Mouse (Mus musculus) liver, embryonic 14.5 days (tissue): ENCODE data around the gene Hspa4. TPM values are rescaled to one million over a fixed set of nuclear protein-coding genes. Genes with fewer than 3 reads are reported as not detected.

Source experiments
- ATAC-seq: fragments of 200-750 bp; cut with Nextera tagmentation; 2 replicates; pipeline ENCODE4 v1.8.0; 2017; ENCODE audit warnings: moderate number of reproducible peaks, mild to moderate bottlenecking, moderate library complexity; ENCODE audit not compliant: insufficient read depth
- DNase-seq, 3 experiments: peaks; one replicate each; pipeline ENCODE4 v3.0.0-alpha.2; 2012 to 2013; ENCODE audit warnings: low read depth in 3 of 3, low spot score in 3 of 3
- H3K27ac ChIP-seq: fragments of 300-500 bp; sonication (generic); 2 replicates; pipeline ENCODE4 v1.5.1; 2014; ENCODE audit warnings: moderate library complexity, mild to moderate bottlenecking, control low read depth, inconsistent platforms
- H3K27me3 ChIP-seq: fragments of 300-500 bp; sonication (generic); 2 replicates; pipeline ENCODE4 v1.6.1; 2014; ENCODE audit warnings: mild to moderate bottlenecking, low read length, moderate library complexity; ENCODE audit not compliant: control insufficient read depth, insufficient read depth
- H3K36me3 ChIP-seq: fragments of 300-500 bp; sonication (generic); replicated peaks from 2 replicates; pipeline ENCODE4 v1.6.1; 2014; ENCODE audit warnings: low read depth; ENCODE audit not compliant: control insufficient read depth, insufficient read depth
- H3K4me1 ChIP-seq, 2 experiments: fragments of 200-500 bp in 1 of 2; fragments of 300-500 bp in 1 of 2; sonication (generic) in 1 of 2; replicated peaks; 2 replicates each; pipeline ENCODE4 v1.6.1; 2012 to 2014; ENCODE audit warnings: antibody characterized with exemption in 1 of 2, inconsistent platforms in 1 of 2, low read length in 1 of 2; ENCODE audit not compliant: control insufficient read depth in 2 of 2, insufficient read depth in 2 of 2
- H3K4me2 ChIP-seq: fragments of 300-500 bp; sonication (generic); 2 replicates; pipeline ENCODE4 v1.6.1; 2014; ENCODE audit warnings: low read depth, mild to moderate bottlenecking, control low read depth, moderate library complexity
- H3K4me3 ChIP-seq, 2 experiments: fragments of 200-500 bp in 1 of 2; fragments of 300-500 bp in 1 of 2; sonication (generic) in 1 of 2; 2 replicates each; pipeline ENCODE4 v1.5.1; 2012 to 2014; ENCODE audit warnings: low read depth in 2 of 2, low read length in 2 of 2, mild to moderate bottlenecking in 2 of 2, control low read depth in 1 of 2, inconsistent platforms in 1 of 2, moderate library complexity in 1 of 2; ENCODE audit not compliant: insufficient read depth in 1 of 2
- H3K9ac ChIP-seq: fragments of 300-500 bp; sonication (generic); replicated peaks from 2 replicates; pipeline ENCODE4 v1.6.1; 2014; ENCODE audit warnings: mild to moderate bottlenecking, control low read depth, moderate library complexity
- H3K9me3 ChIP-seq: fragments of 300-500 bp; sonication (generic); 2 replicates; pipeline ENCODE4 v1.6.1; 2016; ENCODE audit warnings: low read length, mixed read lengths; ENCODE audit not compliant: control insufficient read depth
- CTCF ChIP-seq: IDR thresholded peaks from 2 replicates; pipeline ENCODE4 v1.5.1; 2016; ENCODE audit warnings: antibody characterized with exemption, low read depth, control low read depth
- EP300 ChIP-seq: IDR thresholded peaks from 2 replicates; pipeline ENCODE4 v1.6.1; 2016; ENCODE audit warnings: antibody characterized with exemption, low read depth
- WGBS: fragments of 180-500 bp; shearing (Covaris S2); extraction: QIAGEN DNeasy Blood & Tissue Kit; methylation state at CpG from one replicate; pipeline ENCODE4 v1.1.7; 2014; ENCODE audit not compliant: insufficient replicate concordance; 5-methylcytosine and 5-hydroxymethylcytosine counted together
- polyA plus RNA-seq, 2 experiments: library from polyadenylated mRNA; depleted of rRNA in 1 of 2; stranded (reverse) in 1 of 2; unstranded in 1 of 2; fragments of >200 nt; fragmentation: Nextera tagmentation in 1 of 2; extraction: Ambion mirVana in 1 of 2; gene quantifications; 2 replicates each; pipeline versions ENCODE4 v1.2.1 to v1.2.3; 2012 to 2014

Hspa4 gene
- polyA plus RNA-seq, 2 experiments, result 26.6 to 47.0 TPM

DNA sequence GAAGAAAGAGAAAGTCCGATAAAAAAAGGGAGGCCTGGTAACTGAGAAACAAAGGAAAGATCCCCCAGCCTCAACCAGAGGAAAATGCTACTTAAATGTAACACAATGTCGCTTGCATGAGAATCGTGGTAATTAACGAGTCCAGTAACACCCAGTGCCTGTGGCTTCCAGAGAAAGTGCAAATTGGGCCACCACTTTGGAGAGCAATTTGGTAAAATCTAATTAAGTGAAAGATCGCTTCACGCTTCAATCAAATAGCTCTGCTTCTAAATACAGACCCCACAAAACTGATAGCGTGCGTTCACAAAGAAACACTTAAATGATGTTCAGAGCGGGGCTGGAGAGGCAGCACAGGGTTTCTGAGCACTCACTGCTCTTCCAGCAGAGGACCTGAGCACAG, 89.4 kb downstream of the Hspa4 start:
- Histone ChIP-seq H3K36me3 (no peaks in the 10 kb centered on the region), H3K4me1 (no peaks in the 10 kb centered on the region), H3K27me3 (no peaks in the 10 kb centered on the region), H3K9me3 (no peaks in the 10 kb centered on the region), H3K4me3 (no peak overlapping the region), H3K4me2 (no peak overlapping the region), H3K9ac (no peak overlapping the region), H3K27ac (no peak overlapping the region)
- no peak for ATAC-seq
- WGBS, result 63% methylated on average over 9 of the region's 9 CpGs
- no peak for DNase-seq
- no peak for TF ChIP-seq EP300
- no peak for TF ChIP-seq CTCF

Other genes with a start within 250 kb of the Hspa4 start
- 5.7 and 7.6 TPM in 2 replicates for gene Zcchc10, start 24.2 kb upstream of the Hspa4 start, polyA plus RNA-seq (2012; rRNA removed)
- 10.7 and 12.3 TPM in 2 replicates for gene Zcchc10, start 24.2 kb upstream of the Hspa4 start, polyA plus RNA-seq (2014; fragmentation: Nextera tagmentation; extraction: Ambion mirVana)
- gene Aff4, start 50.4 kb upstream of the Hspa4 start, polyA plus RNA-seq (2012; rRNA removed), result 3.1 and 4.0 TPM in 2 replicates
- gene Aff4, start 50.4 kb upstream of the Hspa4 start, polyA plus RNA-seq (2014; fragmentation: Nextera tagmentation; extraction: Ambion mirVana), result 7.2 and 8.7 TPM in 2 replicates
- gene Leap2, start 122.7 kb upstream of the Hspa4 start, polyA plus RNA-seq (2012; rRNA removed), result 11.6 and 16.3 TPM in 2 replicates
- gene Leap2, start 122.7 kb upstream of the Hspa4 start, polyA plus RNA-seq (2014; fragmentation: Nextera tagmentation; extraction: Ambion mirVana), result 40.7 and 42.7 TPM in 2 replicates
- gene Uqcrq, start 130.4 kb upstream of the Hspa4 start, polyA plus RNA-seq (2012; rRNA removed), result 117 and 237 TPM in 2 replicates
- 631 and 677 TPM in 2 replicates for gene Uqcrq, start 130.4 kb upstream of the Hspa4 start, polyA plus RNA-seq (2014; fragmentation: Nextera tagmentation; extraction: Ambion mirVana)
- 0.12 and 0.24 TPM in 2 replicates for gene Gdf9, start 130.6 kb upstream of the Hspa4 start, polyA plus RNA-seq (2012; rRNA removed)
- 0.25 and 0.41 TPM in 2 replicates for gene Gdf9, start 130.6 kb upstream of the Hspa4 start, polyA plus RNA-seq (2014; fragmentation: Nextera tagmentation; extraction: Ambion mirVana)
- gene Gm10447, start 156.7 kb upstream of the Hspa4 start, polyA plus RNA-seq (2012; rRNA removed), result 0.15 and 0.19 TPM in 2 replicates
- gene Gm10447, start 156.7 kb upstream of the Hspa4 start, polyA plus RNA-seq (2014; fragmentation: Nextera tagmentation; extraction: Ambion mirVana), result not detected in 2 replicates
- 1.5 and 1.7 TPM in 2 replicates for gene Shroom1, start 156.7 kb upstream of the Hspa4 start, polyA plus RNA-seq (2012; rRNA removed)
- 1.6 and 1.7 TPM in 2 replicates for gene Shroom1, start 156.7 kb upstream of the Hspa4 start, polyA plus RNA-seq (2014; fragmentation: Nextera tagmentation; extraction: Ambion mirVana)
- not detected in 2 replicates for gene Gm9837, start 170.0 kb upstream of the Hspa4 start, polyA plus RNA-seq (2012; rRNA removed)
- not detected in 2 replicates for gene Gm9837, start 170.0 kb upstream of the Hspa4 start, polyA plus RNA-seq (2014; fragmentation: Nextera tagmentation; extraction: Ambion mirVana)
- gene Gm9945, start 179.7 kb upstream of the Hspa4 start, polyA plus RNA-seq (2012; rRNA removed), result 0.10 and 0.27 TPM in 2 replicates
- gene Gm9945, start 179.7 kb upstream of the Hspa4 start, polyA plus RNA-seq (2014; fragmentation: Nextera tagmentation; extraction: Ambion mirVana), result 0.46 and 0.56 TPM in 2 replicates
- gene Sowaha, start 179.8 kb upstream of the Hspa4 start, polyA plus RNA-seq (2012; rRNA removed), result 15.4 and 15.5 TPM in 2 replicates
- gene Sowaha, start 179.8 kb upstream of the Hspa4 start, polyA plus RNA-seq (2014; fragmentation: Nextera tagmentation; extraction: Ambion mirVana), result 13.1 and 13.8 TPM in 2 replicates
- 25.4 and 33.1 TPM in 2 replicates for gene Sept8, start 218.8 kb upstream of the Hspa4 start, polyA plus RNA-seq (2012; rRNA removed)
- 18.3 and 21.5 TPM in 2 replicates for gene Sept8, start 218.8 kb upstream of the Hspa4 start, polyA plus RNA-seq (2014; fragmentation: Nextera tagmentation; extraction: Ambion mirVana)